Mouse (Mus musculus) C2C12 (cell line): Measurements from ENCODE around the gene Adam22. TPM values are rescaled to one million over a fixed set of nuclear protein-coding genes. Genes with fewer than 3 reads are reported as not detected.

Source experiments
- H3K27me3 ChIP-seq: one replicate; pipeline ENCODE4 v1.6.1; 2011; ENCODE audit not compliant: control insufficient read depth, insufficient read depth, insufficient read length
- H3K36me3 ChIP-seq: one replicate; pipeline ENCODE4 v1.6.1; 2011; ENCODE audit not compliant: control insufficient read depth, insufficient read depth
- H3K4me3 ChIP-seq: one replicate; pipeline ENCODE4 v1.5.1; 2011; ENCODE audit warnings: mild to moderate bottlenecking, control low read depth; ENCODE audit not compliant: poor library complexity, insufficient read depth, severe bottlenecking
- H3K79me2 ChIP-seq: one replicate; pipeline ENCODE4 v1.6.1; 2011; ENCODE audit not compliant: control insufficient read depth, insufficient read depth
- H3K79me3 ChIP-seq: one replicate; pipeline ENCODE4 v1.6.1; 2011; ENCODE audit warnings: low read depth, control low read depth
- H3ac ChIP-seq: one replicate; pipeline ENCODE3; 2011; ENCODE audit warnings: low read depth; ENCODE audit not compliant: control insufficient read depth, insufficient read length
- CEBPB ChIP-seq: IDR thresholded peaks from one replicate; pipeline ENCODE4 v1.6.1; 2011; ENCODE audit warnings: low read depth, mild to moderate bottlenecking, control low read depth, moderate library complexity
- CTCF ChIP-seq: IDR thresholded peaks from one replicate; pipeline ENCODE4 v1.5.1; 2011; ENCODE audit not compliant: control insufficient read depth, insufficient read depth, insufficient read length
- FOSL1 ChIP-seq: IDR thresholded peaks from one replicate; pipeline ENCODE4 v1.8.0; 2011; ENCODE audit warnings: mild to moderate bottlenecking, low read length; ENCODE audit not compliant: poor library complexity, insufficient read depth, severe bottlenecking
- MAX ChIP-seq: IDR thresholded peaks from one replicate; pipeline ENCODE4 v1.6.1; 2011; ENCODE audit warnings: mild to moderate bottlenecking, control low read depth
- MYOD1 ChIP-seq: IDR thresholded peaks from one replicate; pipeline ENCODE4 v1.6.1; 2011; ENCODE audit warnings: low read depth; ENCODE audit not compliant: control insufficient read depth, insufficient read length
- MYOG ChIP-seq: IDR thresholded peaks from one replicate; pipeline ENCODE4 v1.6.1; 2011; ENCODE audit not compliant: control insufficient read depth, insufficient read length; ENCODE audit errors: extremely low read depth
- USF1 ChIP-seq: IDR thresholded peaks from one replicate; pipeline ENCODE4 v1.6.1; 2011; ENCODE audit warnings: low read depth, mild to moderate bottlenecking, control low read depth, moderate library complexity
- polyA plus RNA-seq: library from polyadenylated mRNA; unstranded; fragments of >200 nt; fragmentation: generic; extraction: Trizol; gene quantifications from one replicate; pipeline ENCODE4 v1.2.1, GENCODE M21; 2012; ENCODE audit warnings: missing spikeins

Gene Adam22
- polyA plus RNA-seq, 1 experiment = 0.07 TPM

GRCm38 (mm10) chr5:8164773-8165172 is 203.2 kb downstream of the Adam22 start:
- Histone ChIP-seq H3K27me3 (no peaks in the 10 kb centered on the region), H3K36me3 (no peaks in the 10 kb centered on the region), H3K79me3 (no peaks in the 10 kb centered on the region), H3K79me2 (no peaks in the 10 kb centered on the region), H3K4me3 (no peak overlapping the region), H3ac (no peak overlapping the region)
- no peak for TF ChIP-seq MAX
- TF ChIP-seq MYOG = no peak
- TF ChIP-seq CEBPB = no peak
- TF ChIP-seq CTCF = no peak
- TF ChIP-seq USF1 = no peak

GRCm38 (mm10) chr5:8151645-8152044 is 216.3 kb downstream of the Adam22 start:
- Histone ChIP-seq H3K4me3 (no peak overlapping the region), H3K79me3 (no peaks in the 10 kb centered on the region), H3K79me2 (no peaks in the 10 kb centered on the region), H3K27me3 (peaks cover 3% of the 10 kb centered on the region), H3ac (no peak overlapping the region), H3K36me3 (no peaks in the 10 kb centered on the region)
- TF ChIP-seq MYOD1 (no peak), CTCF (no peak), FOSL1 (no peak), CEBPB (no peak), MAX (no peak), MYOG (no peak), USF1 (no peak)

- TF ChIP-seq USF1 = no peak
- TF ChIP-seq CEBPB = no peak
- TF ChIP-seq MYOG = no peak
- TF ChIP-seq MAX = no peak
- no peak for TF ChIP-seq CTCF
- no peak for TF ChIP-seq FOSL1
- no peak for TF ChIP-seq MYOD1
- no peak overlapping the region for H3K4me3 ChIP-seq
- H3K27me3 ChIP-seq = no peaks in the 10 kb centered on the region
- no peak overlapping the region for H3ac ChIP-seq
- no peaks in the 10 kb centered on the region for H3K79me3 ChIP-seq
- H3K79me2 ChIP-seq = no peaks in the 10 kb centered on the region
- no peaks in the 10 kb centered on the region for H3K36me3 ChIP-seq
These were observed 221.8 kb downstream of the Adam22 start for GRCm38 (mm10) chr5:8146146-8146545.

GRCm38 (mm10) chr5:8145473-8145872 is 222.5 kb downstream of the Adam22 start:
- Histone ChIP-seq H3K27me3 (no peaks in the 10 kb centered on the region), H3K79me2 (no peaks in the 10 kb centered on the region), H3K4me3 (no peak overlapping the region), H3K79me3 (no peaks in the 10 kb centered on the region), H3ac (no peak overlapping the region), H3K36me3 (no peaks in the 10 kb centered on the region)
- TF ChIP-seq CTCF (no peak), MAX (no peak), USF1 (no peak), MYOD1 (no peak)

GRCm38 (mm10) chr5:8132546-8132945 is 235.4 kb downstream of the Adam22 start:
- Histone ChIP-seq H3K36me3 (no peaks in the 10 kb centered on the region), H3K4me3 (no peak overlapping the region), H3K79me3 (no peaks in the 10 kb centered on the region), H3K79me2 (no peaks in the 10 kb centered on the region), H3K27me3 (no peaks in the 10 kb centered on the region), H3ac (no peak overlapping the region)
- TF ChIP-seq MAX = no peak

- Histone ChIP-seq H3K36me3 (no peaks in the 10 kb centered on the region), H3K27me3 (no peaks in the 10 kb centered on the region)
These were observed 236.0 kb downstream of the Adam22 start for GRCm38 (mm10) chr5:8131918-8132317.

GRCm38 (mm10) chr5:8129750-8130149 is 238.2 kb downstream of the Adam22 start:
- no peak overlapping the region for H3K4me3 ChIP-seq
- H3K79me3 ChIP-seq = no peaks in the 10 kb centered on the region
- no peaks in the 10 kb centered on the region for H3K79me2 ChIP-seq
- H3ac ChIP-seq = no peak overlapping the region
- no peaks in the 10 kb centered on the region for H3K27me3 ChIP-seq
- H3K36me3 ChIP-seq = no peaks in the 10 kb centered on the region
- no peak for TF ChIP-seq MYOG
- TF ChIP-seq MYOD1 = no peak
- TF ChIP-seq CTCF = no peak
- no peak for TF ChIP-seq FOSL1
- no peak for TF ChIP-seq CEBPB
- no peak for TF ChIP-seq USF1
- TF ChIP-seq MAX = no peak

More at GRCm38 (mm10) chr5:8131918-8132317, 236.0 kb downstream of the Adam22 start:
- no peaks in the 10 kb centered on the region for H3K79me3 ChIP-seq
- TF ChIP-seq MYOD1 (no peak), CEBPB (no peak), MYOG (no peak), USF1 (no peak)
- no peak overlapping the region for H3K4me3 ChIP-seq
- H3K79me2 ChIP-seq = no peaks in the 10 kb centered on the region
- no peak overlapping the region for H3ac ChIP-seq
